Mouse (Mus musculus): ENCODE data around the gene Unc119b. TPM values are rescaled to one million over a fixed set of nuclear protein-coding genes. Genes with fewer than 3 reads are reported as not detected.
A peak's percentile ranks its signal among the peaks of the same experiment; 100 is the strongest.

Gene Unc119b
- polyA plus RNA-seq, 1 experiment from 2014 or later, result 38.0 TPM

- Histone ChIP-seq H3K36me3 (peaks cover 38% of the 10 kb centered on the region), H3K4me2 (no peak overlapping the region), H3K27me3 (no peaks in the 10 kb centered on the region), H3K9ac (no peak overlapping the region), H3K9me3 (no peaks in the 10 kb centered on the region), H3K4me1 (replicated peaks) (peaks cover 10% of the 10 kb centered on the region), H3K27ac (replicated peaks) (no peak overlapping the region), H3K4me3 (no peak overlapping the region)
- 72% methylated on average over 11 of the region's 11 CpGs for WGBS
- no peak for ATAC-seq (ENCODE audit: low FRiP score, low read depth)
Measured at GRCm38 (mm10) chr5:115145253-115145968, 10.6 kb upstream of the Unc119b start.

GRCm38 (mm10) chr5:115144471-115144870 lies 9.7 kb upstream of the Unc119b start:
- Histone ChIP-seq H3K36me3 (peaks cover 28% of the 10 kb centered on the region), H3K27me3 (no peaks in the 10 kb centered on the region), H3K4me2 (no peak overlapping the region), H3K4me3 (no peak overlapping the region), H3K4me1 (replicated peaks) (peaks cover 10% of the 10 kb centered on the region), H3K9ac (no peak overlapping the region), H3K9me3 (no peaks in the 10 kb centered on the region), H3K27ac (replicated peaks) (no peak overlapping the region)
- WGBS, result 73% methylated on average over 6 of the region's 6 CpGs
- no peak for ATAC-seq (ENCODE audit: low FRiP score, low read depth)

- Histone ChIP-seq H3K9me3 (no peaks in the 10 kb centered on the region), H3K27me3 (no peaks in the 10 kb centered on the region), H3K27ac (replicated peaks) (peak overlapping the region; percentile 39; the same call in 1 of the 2 replicates), H3K36me3 (peaks cover 24% of the 10 kb centered on the region), H3K4me2 (no peak overlapping the region), H3K4me3 (no peak overlapping the region), H3K9ac (no peak overlapping the region), H3K4me1 (replicated peaks) (peaks cover 10% of the 10 kb centered on the region)
- 72% methylated on average over 10 of the region's 10 CpGs for WGBS
- ATAC-seq (ENCODE audit: low FRiP score, low read depth), result no peak
Measured at GRCm38 (mm10) chr5:115143552-115143951, 8.8 kb upstream of the Unc119b start.

- H3K4me1 ChIP-seq (replicated peaks), result peaks cover 10% of the 10 kb centered on the region
- no peak for ATAC-seq (ENCODE audit: low FRiP score, low read depth)
- no peak overlapping the region for H3K27ac ChIP-seq (replicated peaks)
- H3K36me3 ChIP-seq, result peaks cover 12% of the 10 kb centered on the region
- no peak overlapping the region for H3K4me3 ChIP-seq
- no peaks in the 10 kb centered on the region for H3K27me3 ChIP-seq
- no peak overlapping the region for H3K9ac ChIP-seq
- H3K9me3 ChIP-seq, result no peaks in the 10 kb centered on the region
- H3K4me2 ChIP-seq, result no peak overlapping the region
- WGBS, result 86% methylated on average over 9 of the region's 9 CpGs
Measured at GRCm38 (mm10) chr5:115142166-115142697, 7.5 kb upstream of the Unc119b start.

GRCm38 (mm10) chr5:115140726-115141125 lies 6.0 kb upstream of the Unc119b start:
- Histone ChIP-seq H3K4me2 (no peak overlapping the region), H3K27ac (replicated peaks) (no peak overlapping the region), H3K9ac (no peak overlapping the region), H3K9me3 (no peaks in the 10 kb centered on the region), H3K4me3 (no peak overlapping the region), H3K4me1 (replicated peaks) (peaks cover 10% of the 10 kb centered on the region), H3K36me3 (0 out of 2 replicates have a peak, but pooled peaks cover 4% of the 10 kb centered on the region), H3K27me3 (no peaks in the 10 kb centered on the region)
- 79% methylated on average over 3 of the region's 3 CpGs for WGBS
- ATAC-seq (ENCODE audit: low FRiP score, low read depth), result no peak

- no peak for ATAC-seq (ENCODE audit: low FRiP score, low read depth)
- WGBS, result 78% methylated on average over 4 of the region's 4 CpGs
Measured at GRCm38 (mm10) chr5:115139124-115139523, 4.3 kb upstream of the Unc119b start.

GRCm38 (mm10) chr5:115133358-115134066 lies 1.3 kb downstream of the Unc119b start:
- peaks cover 19% of the 10 kb centered on the region for H3K4me1 ChIP-seq (replicated peaks)
- H3K27ac ChIP-seq (replicated peaks), result no peak overlapping the region
- no peak for ATAC-seq (ENCODE audit: low FRiP score, low read depth)
- H3K36me3 ChIP-seq, result peaks cover 17% of the 10 kb centered on the region
- H3K9ac ChIP-seq, result peak overlapping the region; percentile 68; the same call in 1 of the 2 replicates
- H3K4me2 ChIP-seq, result peak overlapping the region; percentile 85
- peak overlapping the region; percentile 81 for H3K4me3 ChIP-seq
- WGBS, result 61% methylated on average over 6 of the region's 6 CpGs
- H3K27me3 ChIP-seq, result no peaks in the 10 kb centered on the region
- H3K9me3 ChIP-seq, result no peaks in the 10 kb centered on the region

More at GRCm38 (mm10) chr5:115139124-115139523, 4.3 kb upstream of the Unc119b start:
- Histone ChIP-seq H3K27me3 (no peaks in the 10 kb centered on the region), H3K4me1 (replicated peaks) (peaks cover 11% of the 10 kb centered on the region), H3K36me3 (no peaks in the 10 kb centered on the region), H3K27ac (replicated peaks) (no peak overlapping the region), H3K4me2 (no peak overlapping the region), H3K4me3 (no peak overlapping the region), H3K9ac (no peak overlapping the region), H3K9me3 (no peaks in the 10 kb centered on the region)

GRCm38 (mm10) chr5:115132465-115132864 lies 2.3 kb downstream of the Unc119b start:
- H3K4me2 ChIP-seq, result peak overlapping the region; percentile 85
- WGBS, result 93% methylated on average over 8 of the region's 8 CpGs

GRCm38 (mm10) chr5:115129328-115129727 lies 5.4 kb downstream of the Unc119b start:
- Histone ChIP-seq H3K27ac (replicated peaks) (no peak overlapping the region), H3K9ac (no peak overlapping the region), H3K27me3 (no peaks in the 10 kb centered on the region), H3K4me1 (replicated peaks) (peaks cover 29% of the 10 kb centered on the region), H3K36me3 (peaks cover 40% of the 10 kb centered on the region), H3K4me2 (no peak overlapping the region), H3K9me3 (no peaks in the 10 kb centered on the region), H3K4me3 (no peak overlapping the region)
- ATAC-seq (ENCODE audit: low FRiP score, low read depth), result no peak
- WGBS, result 87% methylated on average over 6 of the region's 6 CpGs

More at GRCm38 (mm10) chr5:115132465-115132864, 2.3 kb downstream of the Unc119b start:
- ATAC-seq (ENCODE audit: low FRiP score, low read depth), result no peak
- Histone ChIP-seq H3K27me3 (no peaks in the 10 kb centered on the region), H3K9ac (no peak overlapping the region), H3K27ac (replicated peaks) (no peak overlapping the region), H3K4me1 (replicated peaks) (peaks cover 19% of the 10 kb centered on the region), H3K9me3 (no peaks in the 10 kb centered on the region), H3K36me3 (peaks cover 26% of the 10 kb centered on the region), H3K4me3 (no peak overlapping the region)

- H3K9ac ChIP-seq, result no peak overlapping the region
- WGBS, result 94% methylated on average over 22 of the region's 22 CpGs
- H3K36me3 ChIP-seq, result peaks cover 47% of the 10 kb centered on the region
- H3K9me3 ChIP-seq, result no peaks in the 10 kb centered on the region
- no peak overlapping the region for H3K4me3 ChIP-seq
- H3K27me3 ChIP-seq, result no peaks in the 10 kb centered on the region
- H3K4me1 ChIP-seq (replicated peaks), result peaks cover 13% of the 10 kb centered on the region
- ATAC-seq (ENCODE audit: low FRiP score, low read depth), result no peak
- no peak overlapping the region for H3K27ac ChIP-seq (replicated peaks)
- H3K4me2 ChIP-seq, result no peak overlapping the region
Measured at GRCm38 (mm10) chr5:115127421-115128179, 7.2 kb downstream of the Unc119b start.

- Histone ChIP-seq H3K9ac (no peak overlapping the region), H3K4me2 (no peak overlapping the region), H3K4me3 (no peak overlapping the region), H3K36me3 (peaks cover 50% of the 10 kb centered on the region), H3K9me3 (no peaks in the 10 kb centered on the region), H3K27me3 (no peaks in the 10 kb centered on the region), H3K4me1 (replicated peaks) (peaks cover 10% of the 10 kb centered on the region), H3K27ac (replicated peaks) (no peak overlapping the region)
- ATAC-seq (ENCODE audit: low FRiP score, low read depth), result no peak
- 89% methylated on average over 26 of the region's 28 CpGs for WGBS
Measured at GRCm38 (mm10) chr5:115126578-115127312, 8.0 kb downstream of the Unc119b start.
